In genomic region chr8:95916106-95916505, GRCm38 (mm10) we compare ENCODE assay signal across 7 mouse cellular contexts. TPM values are rescaled to one million over a fixed set of nuclear protein-coding genes. Genes with fewer than 3 reads are reported as not detected.
DNase-seq lines count a peak whose midpoint lies in the region; ATAC-seq and TF ChIP-seq lines count a peak whose summit lies in the region.

No protein-coding gene starts in this region.

- ATAC-seq in CD4-positive, CD25-positive, alpha-beta regulatory T cell, adult 4 months = peak; percentile 58
- peak; percentile 67 for ATAC-seq in forebrain, postnatal 0 days
- peak; percentile 81; the same call in 1 of the 2 replicates for ATAC-seq in kidney, embryonic 14.5 days (ENCODE audit: low FRiP score, low TSS enrichment)

- peak overlapping the region; percentile 52 for H3K4me2 ChIP-seq in forebrain, postnatal 0 days (ENCODE audit: low read depth)
- H3K4me2 ChIP-seq in kidney, embryonic 14.5 days (replicated peaks; ENCODE audit: low read depth, low read length) = peak overlapping the region; percentile 51

- 2% methylated on average over 9 of the region's 9 CpGs for WGBS in cerebellum, adult 2 months
- 9% methylated on average over 9 of the region's 9 CpGs for WGBS in forebrain, postnatal 0 days
- WGBS in kidney, embryonic 14.5 days = 3% methylated on average over 9 of the region's 9 CpGs
- 6% methylated on average over 9 of the region's 9 CpGs for WGBS in midbrain, embryonic 10.5 days
- 10% methylated on average over 9 of the region's 9 CpGs for WGBS in thymus, adult 2 months

- no peak overlapping the region for H3K27ac ChIP-seq in cerebellum, adult 2 months (ENCODE audit: insufficient read depth, low read length)
- H3K27ac ChIP-seq in forebrain, postnatal 0 days (ENCODE audit: low read depth, low read length) = no peak overlapping the region
- no peak overlapping the region for H3K27ac ChIP-seq in kidney, embryonic 14.5 days (ENCODE audit: low read depth, low read length)
- no peak overlapping the region for H3K27ac ChIP-seq in midbrain, embryonic 10.5 days (replicated peaks)
- no peak overlapping the region for H3K27ac ChIP-seq in thymus, adult 2 months (ENCODE audit: control insufficient read depth, insufficient read depth, low read length)

- no peaks in the 10 kb centered on the region for H3K36me3 ChIP-seq in forebrain, postnatal 0 days (ENCODE audit: insufficient read depth)
- no peaks in the 10 kb centered on the region for H3K36me3 ChIP-seq in kidney, embryonic 14.5 days (ENCODE audit: control insufficient read depth, insufficient read depth, low read length)
- no peaks in the 10 kb centered on the region for H3K36me3 ChIP-seq in midbrain, embryonic 10.5 days
- H3K36me3 ChIP-seq in thymus, adult 2 months (ENCODE audit: control insufficient read depth, insufficient read depth, low read length) = no peaks in the 10 kb centered on the region

- no peak for TF ChIP-seq CTCF in cerebellum, adult 2 months (IDR thresholded peaks at IDR 0.05; ENCODE audit: borderline replicate concordance, insufficient read depth, low read depth, low read length)
- no peak for TF ChIP-seq CTCF in forebrain, postnatal 0 days (IDR thresholded peaks at IDR 0.05; ENCODE audit: low read depth)
- TF ChIP-seq CTCF in thymus, adult 2 months (IDR thresholded peaks at IDR 0.05; ENCODE audit: borderline replicate concordance, control insufficient read depth, extremely low read depth, insufficient read depth, low read length, poor library complexity) = 0 out of 2 replicates have a peak, but pooled peaks have one; percentile 25

- no peaks in the 10 kb centered on the region for H3K9me3 ChIP-seq in forebrain, postnatal 0 days (ENCODE audit: low read length)
- H3K9me3 ChIP-seq in kidney, embryonic 14.5 days (ENCODE audit: control insufficient read depth, low read length) = no peaks in the 10 kb centered on the region
- H3K9me3 ChIP-seq in midbrain, embryonic 10.5 days (replicated peaks) = no peaks in the 10 kb centered on the region

- H3K27me3 ChIP-seq in cerebellum, adult 2 months (ENCODE audit: control insufficient read depth, insufficient read depth, low read length) = no peaks in the 10 kb centered on the region
- H3K27me3 ChIP-seq in forebrain, postnatal 0 days (ENCODE audit: insufficient read depth, low read length) = no peaks in the 10 kb centered on the region; the same call in 1 of the 2 replicates
- no peaks in the 10 kb centered on the region for H3K27me3 ChIP-seq in kidney, embryonic 14.5 days (ENCODE audit: control insufficient read depth, insufficient read depth, low read length)
- no peaks in the 10 kb centered on the region; the same call in 1 of the 2 replicates for H3K27me3 ChIP-seq in midbrain, embryonic 10.5 days (ENCODE audit: low read depth, poor library complexity, severe bottlenecking)
- H3K27me3 ChIP-seq in thymus, adult 2 months (ENCODE audit: control insufficient read depth, insufficient read depth, low read length) = no peaks in the 10 kb centered on the region

- H3K4me3 ChIP-seq in cerebellum, adult 2 months (replicated peaks; ENCODE audit: insufficient read depth, low read depth, low read length) = peak overlapping the region; percentile 36
- peak overlapping the region; percentile 19; the same call in 1 of the 2 replicates for H3K4me3 ChIP-seq in forebrain, postnatal 0 days (ENCODE audit: low read depth, low read length)
- peak overlapping the region; percentile 33 for H3K4me3 ChIP-seq in kidney, embryonic 14.5 days (ENCODE audit: low read length)
- peak overlapping the region; percentile 48 for H3K4me3 ChIP-seq in midbrain, embryonic 10.5 days
- peak overlapping the region; percentile 36 for H3K4me3 ChIP-seq in thymus, adult 2 months (ENCODE audit: control insufficient read depth, insufficient read depth, low read length)

- H3K9ac ChIP-seq in forebrain, postnatal 0 days = peak overlapping the region; percentile 14; the same call in 1 of the 2 replicates
- H3K9ac ChIP-seq in kidney, embryonic 14.5 days (ENCODE audit: low read depth, low read length) = peak overlapping the region; percentile 34; the same call in 1 of the 2 replicates

- no peaks in the 10 kb centered on the region for H3K4me1 ChIP-seq in cerebellum, adult 2 months (ENCODE audit: control insufficient read depth, insufficient read depth, low read length)
- H3K4me1 ChIP-seq in forebrain, postnatal 0 days (ENCODE audit: insufficient read depth) = no peaks in the 10 kb centered on the region
- 0 out of 2 replicates have a peak, but pooled peaks cover 6% of the 10 kb centered on the region for H3K4me1 ChIP-seq in kidney, embryonic 14.5 days (ENCODE audit: control insufficient read depth, insufficient read depth, low read length)
- H3K4me1 ChIP-seq in midbrain, embryonic 10.5 days = peaks cover 9% of the 10 kb centered on the region
- H3K4me1 ChIP-seq in thymus, adult 2 months (replicated peaks; ENCODE audit: control insufficient read depth, insufficient read depth, low read length) = peaks cover 6% of the 10 kb centered on the region

- no peak for TF ChIP-seq POLR2A in cerebellum, adult 2 months (IDR thresholded peaks at IDR 0.05; ENCODE audit: borderline replicate concordance, insufficient read depth, low read length)
- TF ChIP-seq POLR2A in thymus, adult 2 months (IDR thresholded peaks at IDR 0.05; ENCODE audit: control insufficient read depth, extremely low read depth, insufficient read depth, low read length, poor library complexity) = no peak

- DNase-seq in A20 (ENCODE audit: low read depth, low spot score) = peak; percentile 90
- peak; percentile 28 to 37 for DNase-seq in cerebellum, adult 2 months
- peak; percentile 9 for DNase-seq in forebrain, postnatal 0 days
- DNase-seq in midbrain, embryonic 10.5 days (ENCODE audit: low spot score) = peak; percentile 53
- peak; percentile 23 for DNase-seq in thymus, adult 2 months

RNA-seq across cellular contexts. Expression of gene Got2, which starts 27.8 kb away (rescaled TPM):
- polyA plus RNA-seq in CD4-positive, CD25-positive, alpha-beta regulatory T cell, adult 4 months (2017; shearing (Covaris generic)) = 100 to 1,000 TPM in 1 of 2 experiments, 10 to 100 TPM in 1; 59.7 to 151 TPM
- polyA plus RNA-seq in cerebellum, adult 2 months (2012; rRNA removed) = 285 and 286 TPM in 2 replicates
- total RNA-seq in forebrain, postnatal 0 days (2014; rRNA removed) = 172 and 198 TPM in 2 replicates
- polyA plus RNA-seq in forebrain, postnatal 0 days (2015; fragmentation: Nextera tagmentation; extraction: Ambion mirVana) = 190 and 208 TPM in 2 replicates
- 95.2 and 173 TPM in 2 replicates for polyA plus RNA-seq in kidney, embryonic 14.5 days (2014; fragmentation: Nextera tagmentation; extraction: Ambion mirVana)
- 188 and 192 TPM in 2 replicates for polyA plus RNA-seq in midbrain, embryonic 10.5 days (2016; fragmentation: Nextera tagmentation; extraction: Ambion mirVana)
- 87.6 and 97.7 TPM in 2 replicates for polyA plus RNA-seq in thymus, adult 2 months (2012; rRNA removed)

Comparison
In these comparisons a context has a peak if more than half of its experiments do, and no peak if none do; other contexts are left out.
1. DNase-seq: peak in every context shown above with its lines; median percentile 90 in A20; 53 in midbrain, embryonic 10.5 days; 32 in cerebellum, adult 2 months; 23 in thymus, adult 2 months; 9 in forebrain, postnatal 0 days.